Mouse (Mus musculus) neural tube, embryonic 12.5 days (tissue): ENCODE measurements at regions not wholly inside any gene's neighbourhood (a gene's known extent, or its start where the extent isn't known, plus 50 kb on each side); places are given as distances from the start of the nearest gene placed in this dataset.
A peak's percentile ranks its signal among the peaks of the same experiment; 100 is the strongest.

Experiments
- ATAC-seq: fragments of 200-750 bp; cut with Nextera tagmentation; 2 replicates; pipeline ENCODE4 v1.8.0; 2017; ENCODE audit warnings: low read depth, mild to moderate bottlenecking, moderate TSS enrichment, moderate library complexity; ENCODE audit not compliant: low FRiP score
- H3K27ac ChIP-seq: fragments of 300-500 bp; sonication (generic); 2 replicates; pipeline ENCODE4 v1.5.1; 2016
- H3K27me3 ChIP-seq: fragments of 300-500 bp; sonication (generic); replicated peaks from 2 replicates; pipeline ENCODE4 v1.6.1; 2016; ENCODE audit warnings: mild to moderate bottlenecking
- H3K36me3 ChIP-seq: fragments of 300-500 bp; sonication (generic); 2 replicates; pipeline ENCODE4 v1.6.1; 2016; ENCODE audit warnings: mild to moderate bottlenecking
- H3K4me1 ChIP-seq: fragments of 300-500 bp; sonication (generic); 2 replicates; pipeline ENCODE4 v1.6.1; 2016
- H3K4me2 ChIP-seq: fragments of 300-500 bp; sonication (generic); replicated peaks from 2 replicates; pipeline ENCODE4 v1.6.1; 2016; ENCODE audit warnings: mild to moderate bottlenecking
- H3K4me3 ChIP-seq: fragments of 300-500 bp; sonication (generic); 2 replicates; pipeline ENCODE4 v1.5.1; 2016
- H3K9ac ChIP-seq: fragments of 300-500 bp; sonication (generic); 2 replicates; pipeline ENCODE4 v1.6.1; 2016; ENCODE audit warnings: mild to moderate bottlenecking
- H3K9me3 ChIP-seq: fragments of 300-500 bp; sonication (generic); 2 replicates; pipeline ENCODE4 v1.6.1; 2016; ENCODE audit warnings: mild to moderate bottlenecking
- WGBS: fragments of 180-500 bp; shearing (Covaris S2); methylation state at CpG from one replicate; pipeline ENCODE4 v1.1.7; 2016; 5-methylcytosine and 5-hydroxymethylcytosine counted together

GRCm38 (mm10) chr6:6657928-6658500, 79.6 kb upstream of the Sem1 start:
- Histone ChIP-seq H3K9ac (no peak overlapping the region), H3K4me1 (no peaks in the 10 kb centered on the region), H3K27ac (no peak overlapping the region), H3K9me3 (no peaks in the 10 kb centered on the region), H3K4me3 (no peak overlapping the region), H3K36me3 (no peaks in the 10 kb centered on the region), H3K4me2 (no peak overlapping the region), H3K27me3 (no peaks in the 10 kb centered on the region)
- 41% methylated on average over 3 of the region's 3 CpGs for WGBS
- ATAC-seq, result no peak

- H3K9me3 ChIP-seq, result no peaks in the 10 kb centered on the region
- H3K4me2 ChIP-seq, result no peak overlapping the region
- ATAC-seq, result no peak
- no peaks in the 10 kb centered on the region for H3K27me3 ChIP-seq
- WGBS, result 61% methylated on average over 5 of the region's 5 CpGs
- no peak overlapping the region for H3K9ac ChIP-seq
- H3K36me3 ChIP-seq, result no peaks in the 10 kb centered on the region
- no peaks in the 10 kb centered on the region for H3K4me1 ChIP-seq
- H3K4me3 ChIP-seq, result no peak overlapping the region
- H3K27ac ChIP-seq, result no peak overlapping the region
Observed at GRCm38 (mm10) chr6:6660072-6660471, 81.6 kb upstream of the Sem1 start.

DNA sequence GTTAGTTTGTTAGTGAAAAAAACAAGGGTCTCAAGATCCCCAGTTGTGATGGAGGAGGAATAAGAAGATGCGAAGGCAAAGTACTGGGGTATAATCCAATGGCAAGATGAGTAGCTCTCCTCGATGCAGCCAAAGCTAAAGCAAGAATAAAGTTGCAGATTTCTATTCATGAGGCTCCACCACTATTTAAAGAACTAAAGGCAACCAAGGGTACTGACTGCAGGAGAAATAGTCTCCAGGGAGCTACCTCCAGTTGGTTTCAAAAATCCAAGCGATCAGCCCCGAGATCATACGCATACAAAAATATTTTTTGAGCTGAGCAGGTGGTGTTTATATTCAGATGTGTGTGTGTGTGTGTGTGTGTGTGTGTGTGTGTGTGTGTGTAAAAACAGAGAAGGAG, 88.3 kb upstream of the Sem1 start:
- no peaks in the 10 kb centered on the region for H3K9me3 ChIP-seq
- WGBS, result 87% methylated on average over 5 of the region's 5 CpGs
- no peak overlapping the region for H3K27ac ChIP-seq
- H3K4me3 ChIP-seq, result no peak overlapping the region
- no peaks in the 10 kb centered on the region for H3K36me3 ChIP-seq
- H3K4me1 ChIP-seq, result no peaks in the 10 kb centered on the region
- H3K9ac ChIP-seq, result no peak overlapping the region
- ATAC-seq, result no peak
- no peak overlapping the region for H3K4me2 ChIP-seq
- H3K27me3 ChIP-seq, result no peaks in the 10 kb centered on the region

- Histone ChIP-seq H3K9ac (no peak overlapping the region), H3K9me3 (no peaks in the 10 kb centered on the region), H3K4me2 (no peak overlapping the region), H3K27me3 (no peaks in the 10 kb centered on the region), H3K36me3 (no peaks in the 10 kb centered on the region), H3K4me3 (no peak overlapping the region), H3K4me1 (no peaks in the 10 kb centered on the region), H3K27ac (no peak overlapping the region)
- WGBS, result 79% methylated on average over 5 of the region's 5 CpGs
- no peak for ATAC-seq
Observed at GRCm38 (mm10) chr6:6689241-6689640, 110.8 kb upstream of the Sem1 start.

DNA sequence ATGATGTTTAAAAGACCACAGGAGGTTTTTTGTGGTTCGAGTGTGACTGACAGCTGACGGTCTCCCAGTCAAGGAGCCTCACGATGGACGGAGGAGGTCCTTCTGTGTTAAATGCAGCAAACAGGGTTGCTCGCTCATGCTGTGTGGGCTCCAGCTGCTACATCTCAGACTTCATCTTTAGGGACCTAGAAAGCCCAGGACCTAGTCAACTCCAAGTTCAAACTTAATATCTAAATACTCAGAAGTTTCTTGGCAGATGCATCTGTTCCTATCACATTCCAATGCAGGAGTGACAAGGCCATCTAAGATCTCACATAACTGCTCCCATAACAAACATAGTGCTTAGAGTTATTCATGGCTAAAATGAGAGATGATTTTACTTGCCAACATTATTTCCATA, 111.7 kb upstream of the Sem1 start:
- 83% methylated on average over 5 of the region's 5 CpGs for WGBS
- Histone ChIP-seq H3K4me2 (no peak overlapping the region), H3K27ac (no peak overlapping the region), H3K9me3 (no peaks in the 10 kb centered on the region), H3K4me1 (no peaks in the 10 kb centered on the region), H3K27me3 (no peaks in the 10 kb centered on the region), H3K9ac (no peak overlapping the region), H3K36me3 (no peaks in the 10 kb centered on the region), H3K4me3 (no peak overlapping the region)
- no peak for ATAC-seq

DNA sequence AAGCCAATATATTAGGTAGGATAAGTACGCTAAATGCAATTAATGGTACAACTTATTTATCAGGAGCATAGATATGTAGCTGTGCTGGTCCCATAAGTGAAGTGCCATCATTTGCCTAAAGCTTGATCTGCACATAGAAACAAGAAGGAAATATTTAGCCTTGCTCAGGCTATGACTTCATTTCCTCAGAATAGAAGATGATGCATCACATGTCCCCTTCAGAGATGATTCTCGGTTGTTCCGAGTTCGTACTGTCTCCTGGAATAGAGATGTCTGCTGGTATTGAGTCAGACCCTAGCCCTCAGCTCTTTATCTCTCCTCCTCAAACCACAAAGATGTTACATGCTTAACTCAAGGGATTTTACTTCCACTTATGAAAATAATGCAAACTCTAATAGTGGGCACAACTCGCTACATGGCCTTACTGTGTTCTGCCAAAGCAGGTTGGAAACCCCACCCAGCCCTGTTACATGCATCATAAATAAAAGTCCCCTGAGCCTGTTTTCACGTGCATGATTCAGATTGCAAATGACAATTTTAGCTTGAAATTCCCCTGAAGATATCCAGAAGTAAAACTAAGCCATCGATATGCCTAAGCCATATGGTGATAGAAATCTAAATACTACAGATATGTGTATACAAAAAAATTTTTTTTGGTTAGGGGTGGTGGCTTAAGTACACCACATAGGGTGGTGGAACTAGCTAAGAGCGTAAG, 113.8 kb upstream of the Sem1 start:
- Histone ChIP-seq H3K4me1 (no peaks in the 10 kb centered on the region), H3K27me3 (no peaks in the 10 kb centered on the region), H3K9me3 (no peaks in the 10 kb centered on the region), H3K36me3 (no peaks in the 10 kb centered on the region), H3K27ac (no peak overlapping the region), H3K4me3 (no peak overlapping the region), H3K9ac (no peak overlapping the region), H3K4me2 (no peak overlapping the region)
- 90% methylated on average over 8 of the region's 8 CpGs for WGBS
- no peak for ATAC-seq

- no peaks in the 10 kb centered on the region for H3K4me1 ChIP-seq
- H3K27me3 ChIP-seq, result no peaks in the 10 kb centered on the region
- H3K9me3 ChIP-seq, result no peaks in the 10 kb centered on the region
- no peak overlapping the region for H3K9ac ChIP-seq
- H3K4me2 ChIP-seq, result no peak overlapping the region
- H3K4me3 ChIP-seq, result no peak overlapping the region
- H3K27ac ChIP-seq, result no peak overlapping the region
- ATAC-seq, result peak; percentile 66; the same call in 1 of the 2 replicates
- H3K36me3 ChIP-seq, result no peaks in the 10 kb centered on the region
- WGBS, result 71% methylated on average over 11 of the region's 11 CpGs
Observed at GRCm38 (mm10) chr6:6695742-6696430, 117.4 kb upstream of the Sem1 start.

GRCm38 (mm10) chr6:6697418-6697979, 119.0 kb upstream of the Sem1 start:
- H3K4me1 ChIP-seq, result no peaks in the 10 kb centered on the region
- H3K27me3 ChIP-seq, result no peaks in the 10 kb centered on the region
- no peak overlapping the region for H3K27ac ChIP-seq
- no peaks in the 10 kb centered on the region for H3K9me3 ChIP-seq
- no peak for ATAC-seq
- 71% methylated on average over 10 of the region's 10 CpGs for WGBS
- no peaks in the 10 kb centered on the region for H3K36me3 ChIP-seq
- H3K4me3 ChIP-seq, result no peak overlapping the region
- H3K4me2 ChIP-seq, result no peak overlapping the region
- H3K9ac ChIP-seq, result no peak overlapping the region

GRCm38 (mm10) chr6:6706729-6707128, 128.3 kb upstream of the Sem1 start:
- no peak for ATAC-seq
- 91% methylated on average over 4 of the region's 4 CpGs for WGBS
- Histone ChIP-seq H3K36me3 (no peaks in the 10 kb centered on the region), H3K9me3 (no peaks in the 10 kb centered on the region), H3K27ac (no peak overlapping the region), H3K4me1 (no peaks in the 10 kb centered on the region), H3K4me2 (no peak overlapping the region), H3K9ac (no peak overlapping the region), H3K4me3 (no peak overlapping the region), H3K27me3 (no peaks in the 10 kb centered on the region)

DNA sequence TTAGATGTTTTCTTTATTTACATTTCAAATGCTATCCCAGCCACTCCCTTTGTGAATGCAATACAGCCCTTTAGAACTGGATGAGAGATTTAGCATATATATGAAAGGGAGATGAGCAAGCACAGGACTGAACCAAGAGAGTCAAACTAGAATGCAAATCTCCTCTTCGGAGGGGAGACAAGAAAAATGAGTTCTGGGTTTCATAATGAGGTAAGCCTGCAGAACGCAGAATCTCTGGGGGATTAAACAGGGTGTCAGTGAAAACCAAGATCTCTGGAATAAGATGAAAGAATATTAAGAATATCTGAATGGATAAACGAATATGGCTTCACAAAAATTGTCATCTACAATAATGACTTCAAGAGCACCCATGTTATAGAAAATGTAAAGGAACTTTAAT, 130.6 kb upstream of the Sem1 start:
- H3K9me3 ChIP-seq, result no peaks in the 10 kb centered on the region

GRCm38 (mm10) chr6:6730259-6730658, 132.9 kb upstream of the Dlx6 start:
- no peak overlapping the region for H3K4me2 ChIP-seq
- H3K27me3 ChIP-seq, result no peaks in the 10 kb centered on the region
- H3K4me1 ChIP-seq, result no peaks in the 10 kb centered on the region
- ATAC-seq, result no peak
- no peak overlapping the region for H3K27ac ChIP-seq
- 87% methylated on average over 3 of the region's 3 CpGs for WGBS
- no peaks in the 10 kb centered on the region for H3K9me3 ChIP-seq
- no peak overlapping the region for H3K9ac ChIP-seq
- no peak overlapping the region for H3K4me3 ChIP-seq
- H3K36me3 ChIP-seq, result no peaks in the 10 kb centered on the region

More for the DNA sequence above, 130.6 kb upstream of the Sem1 start:
- Histone ChIP-seq H3K9ac (no peak overlapping the region), H3K27ac (no peak overlapping the region), H3K36me3 (no peaks in the 10 kb centered on the region), H3K27me3 (no peaks in the 10 kb centered on the region), H3K4me2 (no peak overlapping the region), H3K4me1 (no peaks in the 10 kb centered on the region), H3K4me3 (no peak overlapping the region)
- ATAC-seq, result no peak
- 84% methylated on average over 3 of the region's 3 CpGs for WGBS

DNA sequence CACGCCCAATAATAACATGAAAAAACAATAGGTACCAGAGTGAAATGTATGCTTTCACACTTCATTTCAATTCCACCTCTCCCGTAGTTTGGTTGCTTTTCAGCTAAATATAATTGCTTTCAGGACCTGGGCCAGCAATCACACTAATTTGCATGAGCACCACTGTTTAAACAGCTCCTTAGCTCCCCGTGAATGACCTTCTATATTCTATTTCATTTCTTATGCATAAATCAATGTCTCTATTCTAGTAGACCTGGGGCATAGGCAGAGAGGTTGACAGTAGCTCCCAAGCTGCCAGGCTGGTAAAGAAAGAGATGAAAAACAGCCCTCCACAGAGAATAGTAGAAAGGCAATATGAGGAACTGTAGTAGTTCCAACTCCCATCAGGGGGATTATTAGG, 117.7 kb upstream of the Dlx6 start:
- H3K36me3 ChIP-seq, result no peaks in the 10 kb centered on the region

More for the DNA sequence above, 117.7 kb upstream of the Dlx6 start:
- no peaks in the 10 kb centered on the region for H3K9me3 ChIP-seq
- H3K9ac ChIP-seq, result no peak overlapping the region
- H3K4me3 ChIP-seq, result no peak overlapping the region
- H3K4me2 ChIP-seq, result no peak overlapping the region
- no peaks in the 10 kb centered on the region for H3K27me3 ChIP-seq
- H3K4me1 ChIP-seq, result no peaks in the 10 kb centered on the region
- 62% methylated on average over 3 of the region's 3 CpGs for WGBS
- no peak overlapping the region for H3K27ac ChIP-seq
- no peak for ATAC-seq
